Mouse (Mus musculus) megakaryocyte, embryonic 14.5 days (primary cell): ENCODE results near the gene Pmm1.
"Not testable (repeated sequence)": the region's sequence is repeated elsewhere in the genome, so short reads cannot be mapped to it uniquely, and the experiment has no call there.

ENCODE experiments used
- FLI1 ChIP-seq: IDR thresholded peaks from 2 replicates; pipeline ENCODE4 v1.6.1; 2012; ENCODE audit warnings: low read length, inconsistent platforms, mixed read lengths
- GATA1 ChIP-seq: IDR thresholded peaks from 3 replicates; pipeline ENCODE4 v1.6.1; 2012; ENCODE audit warnings: mixed read lengths, low read length, inconsistent platforms, borderline replicate concordance

DNA sequence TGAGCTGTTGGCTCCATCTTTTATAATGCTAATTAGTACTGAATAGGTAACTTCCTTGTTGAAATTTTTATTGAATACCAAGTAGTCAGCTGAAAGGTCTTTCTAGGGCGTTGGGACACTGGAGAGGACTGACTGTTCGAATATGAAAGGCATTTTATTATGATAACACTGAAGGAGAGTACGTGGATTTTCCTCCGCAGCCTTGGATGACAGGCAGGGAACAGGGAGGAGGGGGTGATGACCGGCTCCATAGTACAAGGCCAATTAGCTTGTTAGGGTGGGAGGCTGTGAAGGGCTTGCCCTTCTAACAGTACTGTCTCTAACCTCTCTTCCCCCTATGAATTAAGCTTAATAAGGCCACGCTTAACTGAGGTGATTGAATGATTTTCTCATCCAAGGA, 8.9 kb upstream of the Pmm1 start:
- TF ChIP-seq GATA1, FLI1: not testable (repeated sequence)
